Mouse (Mus musculus) heart, embryonic 14.5 days (tissue): ENCODE measurements at regions not wholly inside any gene's neighbourhood (a gene's known extent, or its start where the extent isn't known, plus 50 kb on each side); places are given as distances from the start of the nearest gene placed in this dataset.

Experiments
- ATAC-seq: fragments of 200-750 bp; cut with Nextera tagmentation; 2 replicates; pipeline ENCODE4 v1.8.0; 2017; ENCODE audit warnings: low read depth, moderate TSS enrichment; ENCODE audit not compliant: insufficient number of reproducible peaks, insufficient read depth, low FRiP score
- H3K27ac ChIP-seq, 2 experiments: fragments of 200-500 bp in 1 of 2; fragments of 300-500 bp in 1 of 2; sonication (generic) in 1 of 2; replicated peaks in 1 of 2; 2 replicates each; pipeline ENCODE4 v1.5.1; 2012 to 2014; ENCODE audit warnings: low read depth in 2 of 2, low read length in 2 of 2, control low read depth in 1 of 2, mild to moderate bottlenecking in 1 of 2, mixed read lengths in 1 of 2; ENCODE audit not compliant: control insufficient read depth in 1 of 2, insufficient read depth in 1 of 2
- H3K27me3 ChIP-seq: fragments of 300-500 bp; sonication (generic); 2 replicates; pipeline ENCODE4 v1.6.1; 2014; ENCODE audit warnings: mild to moderate bottlenecking, low read length, control low read depth; ENCODE audit not compliant: control insufficient read depth, insufficient read depth
- H3K36me3 ChIP-seq: fragments of 300-500 bp; sonication (generic); 2 replicates; pipeline ENCODE4 v1.6.1; 2014; ENCODE audit warnings: mild to moderate bottlenecking, control low read depth, low read length, mixed read lengths; ENCODE audit not compliant: control insufficient read depth, insufficient read depth
- H3K4me1 ChIP-seq, 2 experiments: fragments of 200-500 bp in 1 of 2; fragments of 300-500 bp in 1 of 2; sonication (generic) in 1 of 2; 2 replicates each; pipeline ENCODE4 v1.6.1; 2012 to 2014; ENCODE audit warnings: low read length in 2 of 2, control low read depth in 1 of 2, mixed read lengths in 1 of 2; ENCODE audit not compliant: control insufficient read depth in 2 of 2, insufficient read depth in 2 of 2
- H3K4me2 ChIP-seq: fragments of 300-500 bp; sonication (generic); 2 replicates; pipeline ENCODE4 v1.6.1; 2014; ENCODE audit warnings: mild to moderate bottlenecking, low read length
- H3K4me3 ChIP-seq, 2 experiments: fragments of 200-500 bp in 1 of 2; fragments of 300-500 bp in 1 of 2; sonication (generic) in 1 of 2; 2 replicates each; pipeline ENCODE4 v1.5.1; 2012 to 2014; ENCODE audit warnings: low read length in 2 of 2, mild to moderate bottlenecking in 2 of 2, control low read depth in 1 of 2, low read depth in 1 of 2, moderate library complexity in 1 of 2; ENCODE audit not compliant: control insufficient read depth in 1 of 2, insufficient read depth in 1 of 2
- H3K9ac ChIP-seq: fragments of 300-500 bp; sonication (generic); 2 replicates; pipeline ENCODE4 v1.6.1; 2014; ENCODE audit warnings: mild to moderate bottlenecking, low read length
- H3K9me3 ChIP-seq: fragments of 300-500 bp; sonication (generic); 2 replicates; pipeline ENCODE4 v1.6.1; 2016; ENCODE audit warnings: low read length, control low read depth; ENCODE audit not compliant: control insufficient read depth
- WGBS: fragments of 180-500 bp; shearing (Covaris S2); extraction: QIAGEN DNeasy Blood & Tissue Kit; methylation state at CpG from one replicate; pipeline ENCODE4 v1.1.7; 2014; 5-methylcytosine and 5-hydroxymethylcytosine counted together

DNA sequence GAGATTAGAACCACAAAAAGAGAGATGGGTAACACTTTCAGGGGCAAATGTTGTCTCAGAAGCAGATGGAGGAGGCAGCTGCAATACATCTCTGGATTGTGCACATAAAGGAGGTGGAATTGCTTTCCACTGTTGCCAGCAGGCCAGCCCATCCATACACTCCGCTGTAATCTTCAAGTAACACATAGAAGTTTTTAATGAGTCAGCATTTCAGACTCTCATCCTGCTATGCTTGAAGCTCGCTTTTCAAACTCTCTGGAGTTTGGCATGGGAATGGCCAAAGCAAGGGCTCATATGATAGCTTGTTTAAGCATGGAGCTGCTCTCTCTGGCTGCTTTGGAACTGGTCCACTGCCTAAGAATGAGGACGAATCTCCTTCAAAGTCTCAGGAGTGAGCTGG lies 143.5 kb downstream of the Minar1 start:
- ATAC-seq, result no peak
- no peaks in the 10 kb centered on the region for H3K4me1 ChIP-seq
- H3K36me3 ChIP-seq, result no peaks in the 10 kb centered on the region
- no peak overlapping the region for H3K4me2 ChIP-seq
- no peaks in the 10 kb centered on the region for H3K9me3 ChIP-seq
- 72% methylated on average over 3 of the region's 3 CpGs for WGBS
- no peak overlapping the region for H3K4me3 ChIP-seq
- H3K27me3 ChIP-seq, result no peaks in the 10 kb centered on the region
- H3K9ac ChIP-seq, result no peak overlapping the region
- H3K27ac ChIP-seq, result no peak overlapping the region

DNA sequence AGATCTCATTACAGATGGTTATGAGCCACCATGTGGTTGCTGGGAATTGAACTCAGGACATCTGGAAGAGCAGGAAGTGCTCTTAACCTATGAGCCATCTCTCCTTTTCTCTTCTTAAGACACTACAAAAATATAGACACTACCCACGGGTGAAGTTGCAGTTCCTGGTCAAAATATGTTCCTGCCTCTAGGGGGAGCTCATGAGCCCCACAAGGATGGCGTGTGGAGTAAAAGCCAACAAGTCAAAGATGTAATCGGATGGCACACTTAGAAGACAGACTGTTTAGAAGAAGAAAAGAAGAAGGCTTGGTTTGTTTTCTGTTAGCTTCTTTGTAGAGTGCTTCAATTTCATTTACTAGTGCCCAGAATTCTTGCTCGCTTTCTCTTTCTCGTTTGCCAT lies 161.7 kb downstream of the Minar1 start:
- Histone ChIP-seq H3K9ac (no peak overlapping the region), H3K36me3 (no peaks in the 10 kb centered on the region), H3K27ac (no peak overlapping the region), H3K27me3 (no peaks in the 10 kb centered on the region), H3K4me1 (no peaks in the 10 kb centered on the region), H3K4me2 (no peak overlapping the region), H3K9me3 (no peaks in the 10 kb centered on the region), H3K4me3 (no peak overlapping the region)
- 36% methylated on average over 5 of the region's 5 CpGs for WGBS
- ATAC-seq, result no peak

GRCm38 (mm10) chr9:89456666-89457065 lies 166.3 kb downstream of the Minar1 start:
- no peak for ATAC-seq
- Histone ChIP-seq H3K4me2 (no peak overlapping the region), H3K4me1 (no peaks in the 10 kb centered on the region), H3K4me3 (no peak overlapping the region), H3K27me3 (no peaks in the 10 kb centered on the region), H3K27ac (no peak overlapping the region), H3K9ac (no peak overlapping the region), H3K9me3 (no peaks in the 10 kb centered on the region), H3K36me3 (no peaks in the 10 kb centered on the region)
- WGBS, result 66% methylated on average over 3 of the region's 3 CpGs

DNA sequence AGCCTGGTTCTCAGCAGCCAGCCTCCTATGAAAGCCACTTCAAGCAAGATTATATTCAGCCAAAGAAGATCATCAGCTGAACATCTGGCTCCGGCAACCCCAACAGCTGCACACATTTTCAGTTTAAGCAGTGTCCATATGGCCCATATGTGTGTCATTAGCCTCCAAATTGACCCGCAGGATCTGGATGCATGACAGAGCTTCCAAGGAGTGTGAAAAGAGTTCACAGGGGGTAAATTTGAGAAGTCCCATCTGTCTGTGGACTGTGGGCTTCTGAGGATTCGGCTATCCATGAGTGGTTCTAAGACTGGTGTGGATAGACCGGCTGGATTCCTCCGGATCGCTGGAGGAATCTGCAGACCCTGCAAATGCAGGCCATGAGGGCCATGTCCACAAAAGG lies 173.3 kb downstream of the Minar1 start:
- no peaks in the 10 kb centered on the region for H3K36me3 ChIP-seq
- 79% methylated on average over 6 of the region's 6 CpGs for WGBS
- H3K4me3 ChIP-seq, result no peak overlapping the region
- no peaks in the 10 kb centered on the region for H3K27me3 ChIP-seq
- no peaks in the 10 kb centered on the region for H3K4me1 ChIP-seq
- H3K4me2 ChIP-seq, result no peak overlapping the region
- H3K9ac ChIP-seq, result no peak overlapping the region
- no peak for ATAC-seq
- no peaks in the 10 kb centered on the region for H3K9me3 ChIP-seq
- no peak overlapping the region for H3K27ac ChIP-seq
